15 mouse cellular contexts compared by ENCODE assay signal in the genomic region with DNA sequence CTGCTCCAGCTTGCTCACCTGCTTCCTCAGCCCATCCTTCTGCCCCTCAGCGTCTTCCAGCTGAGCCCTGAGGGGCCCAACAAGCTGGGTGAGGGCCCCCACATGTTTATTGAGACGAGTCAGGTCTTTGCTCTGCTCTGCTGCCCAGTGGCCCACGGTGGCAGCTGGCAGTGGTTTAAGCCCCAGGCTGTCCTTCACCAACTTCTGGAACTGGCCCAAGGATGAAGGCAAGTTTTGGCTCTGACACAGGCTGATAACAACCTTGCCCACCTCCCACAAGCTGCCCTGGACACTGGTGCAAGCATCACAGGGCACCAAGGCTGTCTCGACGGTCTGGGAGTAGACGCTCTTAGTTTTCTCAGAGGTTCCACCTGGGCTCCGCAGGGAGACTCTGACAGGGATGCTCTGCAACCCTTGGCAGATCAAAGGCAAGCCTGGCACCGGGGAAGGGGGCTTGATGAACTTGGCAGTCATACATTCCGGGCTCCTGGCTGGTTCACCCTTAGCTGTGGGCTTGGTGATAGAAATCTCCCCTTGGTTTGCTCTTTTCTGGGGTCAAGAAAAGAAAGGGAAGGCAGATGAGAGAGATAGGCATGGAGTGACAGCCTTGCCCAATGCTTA.
"Had no signal": no experiment of that assay in that cellular context is flagged by ENCODE, and none has a peak within 500 bp of the region (broad histone marks: within the 10 kb centered on the region; RNA-seq: fewer than 3 reads in every experiment).

No protein-coding gene starts in this region.

- H3K9ac ChIP-seq: liver, embryonic 13.5 days; liver, postnatal 0 days; lung, embryonic 15.5 days; neural tube, embryonic 15.5 days had no signal

- H3K27me3 ChIP-seq: liver, embryonic 13.5 days; lung, embryonic 15.5 days; neural tube, embryonic 15.5 days had no signal

- ATAC-seq: intestine, postnatal 0 days; liver, postnatal 0 days had no signal

- H3K36me3 ChIP-seq: liver, embryonic 13.5 days had no signal

- H3K27ac ChIP-seq: liver, embryonic 13.5 days; lung, embryonic 15.5 days; midbrain, embryonic 10.5 days; neural tube, embryonic 15.5 days had no signal

- H3K4me3 ChIP-seq: layer of hippocampus, adult 2 months; liver, embryonic 13.5 days; lung, embryonic 15.5 days; midbrain, embryonic 10.5 days; myocyte; neural tube, embryonic 15.5 days had no signal

- H3K4me2 ChIP-seq: liver, embryonic 13.5 days; lung, embryonic 15.5 days; neural tube, embryonic 15.5 days had no signal

- DNase-seq: liver; liver, embryonic 13.5 days; liver, postnatal 0 days; midbrain, embryonic 14.5 days; retina, postnatal 1 day; right cerebral cortex, postnatal 4 days; spleen, adult 18-20 months; thymus, adult 18-20 months; thymus, postnatal 25 days had no signal

- H3K9me3 ChIP-seq: liver, embryonic 13.5 days; lung, embryonic 15.5 days; midbrain, embryonic 10.5 days; neural tube, embryonic 15.5 days had no signal

- H3K4me1 ChIP-seq: liver, embryonic 13.5 days; lung, embryonic 15.5 days; neural tube, embryonic 15.5 days had no signal
